Mouse (Mus musculus): ENCODE measurements at regions not wholly inside any gene's neighbourhood (a gene's known extent, or its start where the extent isn't known, plus 50 kb on each side); places are given as distances from the start of the nearest gene placed in this dataset.

DNA sequence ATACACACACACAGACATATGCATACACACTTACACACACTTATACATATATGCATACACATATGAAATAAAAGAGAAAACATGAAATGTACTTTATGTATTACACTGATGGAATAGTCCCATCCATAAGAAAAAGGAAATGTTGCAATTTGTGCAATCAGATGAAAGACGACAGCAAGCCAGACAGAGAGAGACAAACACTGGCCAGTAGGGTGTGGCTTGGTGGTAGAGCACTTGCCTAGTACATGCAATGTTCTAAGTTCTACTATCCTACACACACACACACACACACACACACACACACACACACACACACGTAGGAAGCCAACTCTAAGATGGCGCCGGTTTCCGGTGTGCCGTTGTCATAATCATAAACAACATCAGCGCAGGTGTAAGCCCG lies 85.3 kb upstream of the Bace2 start:
- Histone ChIP-seq H3K4me1 (ENCODE audit: control insufficient read depth, insufficient read depth, low read length) (no peaks in the 10 kb centered on the region), H3K36me3 (ENCODE audit: control insufficient read depth, insufficient read depth, low read length) (no peaks in the 10 kb centered on the region), H3K9me3 (ENCODE audit: control insufficient read depth, low read length) (no peaks in the 10 kb centered on the region), H3K27me3 (ENCODE audit: control insufficient read depth, insufficient read depth, low read length) (no peaks in the 10 kb centered on the region), H3K27ac (replicated peaks; ENCODE audit: low read depth, low read length) (no peak overlapping the region), H3K9ac (ENCODE audit: low read depth, low read length, severe bottlenecking) (no peak overlapping the region), H3K4me3 (replicated peaks; ENCODE audit: low read length) (no peak overlapping the region), H3K4me2 (replicated peaks; ENCODE audit: low read depth, low read length, severe bottlenecking) (no peak overlapping the region)
- 89% methylated on average over 8 of the region's 8 CpGs for WGBS
- DNase-seq (ENCODE audit: low spot score) (no peak), ATAC-seq (ENCODE audit: low FRiP score, low read depth) (no peak)
- TF ChIP-seq POLR2A (IDR thresholded peaks at IDR 0.05; ENCODE audit: borderline replicate concordance, extremely low read depth, insufficient read depth, insufficient read length): no peak

DNA sequence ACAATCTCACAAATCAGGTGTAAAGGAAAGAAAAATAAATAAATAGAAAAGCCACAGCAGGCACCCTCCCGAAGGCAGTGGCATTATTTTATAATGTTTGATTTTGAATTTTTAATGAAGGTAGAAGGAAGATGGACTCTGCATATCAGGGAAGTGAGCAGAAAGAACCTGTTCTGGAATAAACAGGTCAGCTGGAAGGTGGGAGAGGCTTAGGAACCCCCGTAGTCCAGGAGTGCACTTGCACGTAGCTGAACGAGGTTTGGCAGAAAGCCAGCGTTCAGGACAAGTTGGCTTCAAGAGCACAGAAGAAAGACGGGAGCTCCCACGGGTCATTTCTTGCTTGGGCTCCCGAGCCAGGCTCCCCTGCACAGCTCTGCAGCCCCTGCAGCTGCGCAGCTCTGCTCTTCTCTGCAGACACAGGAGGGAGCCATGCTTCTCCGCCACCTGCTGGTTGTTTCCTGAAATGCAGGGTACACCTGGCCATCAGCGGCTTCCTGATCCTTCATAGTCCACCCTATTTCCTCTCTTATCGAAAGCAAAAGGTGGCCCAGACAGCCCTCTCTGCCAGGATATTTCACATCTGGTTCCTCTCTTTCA lies 84.4 kb upstream of the Bace2 start:
- Histone ChIP-seq H3K9me3 (ENCODE audit: control insufficient read depth, low read length) (no peaks in the 10 kb centered on the region), H3K9ac (ENCODE audit: low read depth, low read length, severe bottlenecking) (no peak overlapping the region), H3K36me3 (ENCODE audit: control insufficient read depth, insufficient read depth, low read length) (no peaks in the 10 kb centered on the region), H3K4me1 (ENCODE audit: control insufficient read depth, insufficient read depth, low read length) (no peaks in the 10 kb centered on the region), H3K4me3 (replicated peaks; ENCODE audit: low read length) (no peak overlapping the region), H3K27me3 (ENCODE audit: control insufficient read depth, insufficient read depth, low read length) (no peaks in the 10 kb centered on the region), H3K27ac (replicated peaks; ENCODE audit: low read depth, low read length) (no peak overlapping the region), H3K4me2 (replicated peaks; ENCODE audit: low read depth, low read length, severe bottlenecking) (peak overlapping the region; percentile 31; the same call in 1 of the 2 replicates)
- peak; percentile 79 for ATAC-seq (ENCODE audit: low FRiP score, low read depth)
- no peak for TF ChIP-seq POLR2A (IDR thresholded peaks at IDR 0.05; ENCODE audit: borderline replicate concordance, extremely low read depth, insufficient read depth, insufficient read length)
- DNase-seq (ENCODE audit: low spot score): peak; percentile 75
- 9% methylated on average over 12 of the region's 12 CpGs for WGBS

DNA sequence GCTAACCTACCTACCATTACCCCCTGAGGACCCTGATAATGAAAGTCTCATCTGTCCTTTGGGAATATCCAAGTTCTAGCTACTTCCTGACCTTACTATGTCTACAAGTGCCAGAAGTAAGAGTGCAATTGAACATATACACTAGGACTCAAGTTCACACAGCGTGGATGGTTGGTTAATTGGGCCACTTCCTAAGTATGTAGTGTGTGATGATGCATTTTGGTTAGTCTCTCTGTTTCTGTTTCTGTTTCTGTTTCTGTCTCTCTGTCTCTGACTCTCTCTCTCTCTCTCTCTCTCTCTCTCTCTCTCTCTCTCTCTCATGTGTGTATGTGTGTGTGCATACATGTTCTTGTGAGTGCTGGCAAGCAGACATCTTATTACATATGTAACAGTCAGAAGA lies 77.6 kb upstream of the Bace2 start:
- DNase-seq (ENCODE audit: low spot score) (no peak), ATAC-seq (ENCODE audit: low FRiP score, low read depth) (no peak)
- no peak for TF ChIP-seq POLR2A (IDR thresholded peaks at IDR 0.05; ENCODE audit: borderline replicate concordance, extremely low read depth, insufficient read depth, insufficient read length)
- Histone ChIP-seq H3K27me3 (ENCODE audit: control insufficient read depth, insufficient read depth, low read length) (no peaks in the 10 kb centered on the region), H3K4me3 (replicated peaks; ENCODE audit: low read length) (no peak overlapping the region), H3K4me1 (ENCODE audit: control insufficient read depth, insufficient read depth, low read length) (no peaks in the 10 kb centered on the region), H3K27ac (replicated peaks; ENCODE audit: low read depth, low read length) (no peak overlapping the region), H3K9me3 (ENCODE audit: control insufficient read depth, low read length) (no peaks in the 10 kb centered on the region), H3K36me3 (ENCODE audit: control insufficient read depth, insufficient read depth, low read length) (no peaks in the 10 kb centered on the region), H3K9ac (ENCODE audit: low read depth, low read length, severe bottlenecking) (no peak overlapping the region), H3K4me2 (replicated peaks; ENCODE audit: low read depth, low read length, severe bottlenecking) (no peak overlapping the region)
- WGBS: 47% methylated on average over 1 of the region's 1 CpGs

GRCm38 (mm10) chr16:97281615-97282110 lies 74.9 kb upstream of the Bace2 start:
- DNase-seq (ENCODE audit: low spot score) (no peak), ATAC-seq (ENCODE audit: low FRiP score, low read depth) (no peak)
- Histone ChIP-seq H3K27ac (replicated peaks; ENCODE audit: low read depth, low read length) (no peak overlapping the region), H3K9me3 (ENCODE audit: control insufficient read depth, low read length) (no peaks in the 10 kb centered on the region), H3K4me3 (replicated peaks; ENCODE audit: low read length) (no peak overlapping the region), H3K4me2 (replicated peaks; ENCODE audit: low read depth, low read length, severe bottlenecking) (no peak overlapping the region), H3K9ac (ENCODE audit: low read depth, low read length, severe bottlenecking) (no peak overlapping the region), H3K4me1 (ENCODE audit: control insufficient read depth, insufficient read depth, low read length) (no peaks in the 10 kb centered on the region), H3K36me3 (ENCODE audit: control insufficient read depth, insufficient read depth, low read length) (no peaks in the 10 kb centered on the region), H3K27me3 (ENCODE audit: control insufficient read depth, insufficient read depth, low read length) (no peaks in the 10 kb centered on the region)
- 89% methylated on average over 7 of the region's 7 CpGs for WGBS
- TF ChIP-seq POLR2A (IDR thresholded peaks at IDR 0.05; ENCODE audit: borderline replicate concordance, extremely low read depth, insufficient read depth, insufficient read length): no peak

GRCm38 (mm10) chr16:97282943-97283342 lies 73.6 kb upstream of the Bace2 start:
- Histone ChIP-seq H3K4me2 (replicated peaks; ENCODE audit: low read depth, low read length, severe bottlenecking) (no peak overlapping the region), H3K9me3 (ENCODE audit: control insufficient read depth, low read length) (no peaks in the 10 kb centered on the region), H3K4me1 (ENCODE audit: control insufficient read depth, insufficient read depth, low read length) (no peaks in the 10 kb centered on the region), H3K27ac (replicated peaks; ENCODE audit: low read depth, low read length) (no peak overlapping the region), H3K36me3 (ENCODE audit: control insufficient read depth, insufficient read depth, low read length) (no peaks in the 10 kb centered on the region), H3K9ac (ENCODE audit: low read depth, low read length, severe bottlenecking) (no peak overlapping the region), H3K4me3 (replicated peaks; ENCODE audit: low read length) (no peak overlapping the region), H3K27me3 (ENCODE audit: control insufficient read depth, insufficient read depth, low read length) (no peaks in the 10 kb centered on the region)
- DNase-seq (ENCODE audit: low spot score) (no peak), ATAC-seq (ENCODE audit: low FRiP score, low read depth) (no peak)
- no peak for TF ChIP-seq POLR2A (IDR thresholded peaks at IDR 0.05; ENCODE audit: borderline replicate concordance, extremely low read depth, insufficient read depth, insufficient read length)
- 84% methylated on average over 9 of the region's 9 CpGs for WGBS

All from limb, embryonic 14.5 days (tissue).